Mouse (Mus musculus) layer of hippocampus, postnatal 25 days (tissue): ENCODE data around the gene Krtap4-7. TPM values are rescaled to one million over a fixed set of nuclear protein-coding genes. Genes with fewer than 3 reads are reported as not detected.
A peak's percentile ranks its signal among the peaks of the same experiment; 100 is the strongest.
"Not testable (repeated sequence)": the region's sequence is repeated elsewhere in the genome, so short reads cannot be mapped to it uniquely, and the experiment has no call there.

Source experiments
- DNase-seq, 2 experiments: peaks; one replicate each; pipeline ENCODE4 v3.0.0; 2022; ENCODE audit warnings: mixed read lengths in 2 of 2, low spot score in 1 of 2; ENCODE audit errors: extremely low spot score in 1 of 2
- total RNA-seq, 2 experiments: library from RNA; stranded (reverse); gene quantifications; 2 replicates each; pipeline ENCODE4 v1.2.3; 2021

The Krtap4-7 gene
- total RNA-seq, 2 experiments from 2014 or later: not detected

DNA sequence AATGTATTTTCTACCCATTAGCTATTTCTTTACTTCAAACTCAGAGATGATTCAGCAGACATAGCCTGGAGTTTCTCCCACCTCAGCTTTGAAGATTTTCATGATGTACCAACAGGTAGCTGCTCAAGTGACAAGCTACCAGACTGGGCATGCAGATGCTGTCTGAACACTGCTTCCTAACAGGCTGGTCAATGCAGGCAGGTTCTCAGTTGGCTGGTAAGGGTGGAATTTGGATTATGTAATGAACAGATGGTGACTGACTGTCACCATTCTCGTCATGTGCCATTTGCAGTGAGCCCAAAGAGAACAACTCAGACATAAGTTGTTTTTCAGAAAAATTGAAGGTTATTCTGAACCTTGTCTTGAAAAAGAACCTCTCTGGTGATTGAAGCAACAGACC is 34.8 kb downstream of the Krtap4-7 start:
- peak in 1 of 2 experiments; percentile 7 for DNase-seq

DNA sequence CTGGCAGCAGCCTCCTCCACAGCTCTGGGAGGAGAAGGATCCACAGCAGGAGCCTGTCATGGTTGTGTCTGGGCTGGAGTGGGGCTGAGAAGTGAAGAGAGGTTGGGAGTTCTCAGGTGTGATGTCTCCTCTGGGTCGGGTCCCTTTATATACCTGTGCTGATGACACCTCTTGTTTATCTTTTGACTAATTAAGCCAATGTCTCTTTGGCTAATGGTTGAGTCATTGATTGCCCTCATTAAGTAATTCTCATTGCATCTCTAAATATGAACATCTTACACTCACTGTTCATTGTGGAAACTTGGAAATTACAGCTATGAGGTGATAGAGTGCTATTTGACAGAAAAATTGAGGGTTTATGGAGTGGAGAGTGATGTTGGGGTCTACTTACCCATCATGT is 40.7 kb downstream of the Krtap4-7 start, which contains the start of gene Gm11938:
Gene Gm11938 (minus strand): TSS at position 101 of the 400 bp plus-strand sequence.
- not testable (repeated sequence) for DNase-seq

DNA sequence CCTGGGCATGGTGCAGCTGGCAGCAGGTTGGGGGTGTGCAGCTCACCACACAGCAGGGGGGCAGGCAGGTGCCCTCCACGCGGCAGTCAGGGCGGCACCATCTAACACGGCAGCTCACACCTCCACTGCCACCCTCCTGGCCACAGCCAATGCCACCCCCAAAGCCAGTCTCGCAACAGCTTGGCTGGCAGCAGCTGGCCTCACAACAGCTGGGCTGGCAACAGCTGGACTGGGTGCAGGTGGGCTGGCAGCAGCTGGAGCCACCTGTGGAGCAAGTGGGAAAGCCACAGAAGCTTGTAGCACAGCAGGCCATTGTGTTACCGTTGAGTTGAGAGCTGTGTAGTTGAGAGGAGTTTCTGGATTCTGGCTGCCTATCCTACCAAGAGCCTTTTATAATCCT is 46.1 kb downstream of the Krtap4-7 start, which contains the start of gene Krtap9-3:
Gene Krtap9-3 (minus strand): TSS at position 364 of the 400 bp plus-strand sequence.
- not testable (repeated sequence) for DNase-seq

Other genes with a start within 250 kb of the Krtap4-7 start
- gene Krt12, start 221.8 kb downstream of the Krtap4-7 start, total RNA-seq: 1 to 10 TPM in 1 of 2 experiments, under 1 TPM in 1; 0.89 to 1.4 TPM
- gene Krt20, start 205.9 kb downstream of the Krtap4-7 start, total RNA-seq: not detected
- gene Krt23, start 151.0 kb downstream of the Krtap4-7 start, total RNA-seq: not detected
- gene Krt39, start 122.8 kb downstream of the Krtap4-7 start, total RNA-seq: not detected
- not detected for gene Krt40, start 100.9 kb downstream of the Krtap4-7 start, total RNA-seq
- not detected for gene Krtap3-3, start 93.2 kb downstream of the Krtap4-7 start, total RNA-seq
- not detected for gene Krtap3-2, start 87.2 kb downstream of the Krtap4-7 start, total RNA-seq
- gene Gm11939, start 84.6 kb downstream of the Krtap4-7 start, total RNA-seq: not detected
- gene Krtap3-1, start 77.5 kb downstream of the Krtap4-7 start, total RNA-seq: not detected
- gene Krtap1-5, start 63.1 kb downstream of the Krtap4-7 start, total RNA-seq: not detected
- not detected for gene Krtap1-4, start 60.4 kb downstream of the Krtap4-7 start, total RNA-seq
- not detected for gene Krtap1-3, start 52.8 kb downstream of the Krtap4-7 start, total RNA-seq
- not detected for gene Krtap9-3, start 46.0 kb downstream of the Krtap4-7 start, total RNA-seq
- gene Gm11938, start 40.8 kb downstream of the Krtap4-7 start, total RNA-seq: not detected
- not detected for gene Gm11937, start 33.9 kb downstream of the Krtap4-7 start, total RNA-seq
- not detected for gene Krtap2-4, start 29.2 kb downstream of the Krtap4-7 start, total RNA-seq
- gene Gm11562, start 23.7 kb downstream of the Krtap4-7 start, total RNA-seq: not detected
- not detected for gene Krtap4-1, start 15.9 kb downstream of the Krtap4-7 start, total RNA-seq
- not detected for gene Krtap4-2, start 9.0 kb downstream of the Krtap4-7 start, total RNA-seq
- not detected for gene Gm11555, start 6.1 kb upstream of the Krtap4-7 start, total RNA-seq
- not detected for gene Gm11563, start 14.9 kb upstream of the Krtap4-7 start, total RNA-seq
- gene Krtap4-6, start 21.9 kb upstream of the Krtap4-7 start, total RNA-seq: not detected
- not detected for gene Gm14190, start 46.7 kb upstream of the Krtap4-7 start, total RNA-seq
- gene Gm14180, start 90.2 kb upstream of the Krtap4-7 start, total RNA-seq: not detected
- gene Gm11595, start 128.8 kb upstream of the Krtap4-7 start, total RNA-seq: not detected
- not detected for gene Krtap4-8, start 136.6 kb upstream of the Krtap4-7 start, total RNA-seq
- gene Krtap4-9, start 141.1 kb upstream of the Krtap4-7 start, total RNA-seq: not detected
- not detected for gene Gm11596, start 149.4 kb upstream of the Krtap4-7 start, total RNA-seq
- not detected for gene Gm11569, start 154.8 kb upstream of the Krtap4-7 start, total RNA-seq
- not detected for gene Gm11554, start 160.4 kb upstream of the Krtap4-7 start, total RNA-seq
- not detected for gene Krtap4-13, start 165.8 kb upstream of the Krtap4-7 start, total RNA-seq
- gene Gm11564, start 171.6 kb upstream of the Krtap4-7 start, total RNA-seq: not detected
- gene 2300003K06Rik, start 194.0 kb upstream of the Krtap4-7 start, total RNA-seq: not detected
- gene Krtap4-16, start 207.5 kb upstream of the Krtap4-7 start, total RNA-seq: not detected
- gene Gm11568, start 213.8 kb upstream of the Krtap4-7 start, total RNA-seq: not detected
- not detected for gene Gm11559, start 220.4 kb upstream of the Krtap4-7 start, total RNA-seq
- not detected for gene Krtap9-1, start 229.3 kb upstream of the Krtap4-7 start, total RNA-seq
- not detected for gene Gm11567, start 235.1 kb upstream of the Krtap4-7 start, total RNA-seq